Mouse (Mus musculus): ENCODE results near the gene Drc3. TPM values are rescaled to one million over a fixed set of nuclear protein-coding genes. Genes with fewer than 3 reads are reported as not detected.

The Drc3 gene
- polyA plus RNA-seq (2014; fragmentation: Nextera tagmentation; extraction: Ambion mirVana): 1.4 and 1.9 TPM in 2 replicates

- peak within 1 kb of the TSS; percentile 96 for H3K4me2 ChIP-seq (ENCODE audit: low read depth, severe bottlenecking)
- H3K36me3 ChIP-seq (ENCODE audit: control insufficient read depth, insufficient read depth, low read length): no peaks in the 10 kb centered on the region
- H3K9me3 ChIP-seq (ENCODE audit: control insufficient read depth, low read length): no peaks in the 10 kb centered on the region
- H3K4me3 ChIP-seq (ENCODE audit: low read depth, low read length): peak within 1 kb of the TSS; percentile 57
- H3K27me3 ChIP-seq (ENCODE audit: control insufficient read depth, insufficient read depth, low read length): no peaks in the 10 kb centered on the region
- peak within 1 kb of the TSS; percentile 66 for H3K9ac ChIP-seq (ENCODE audit: low read length)
- WGBS: under 1% methylated on average over 57 of the region's 57 CpGs
- H3K4me1 ChIP-seq (ENCODE audit: control insufficient read depth, insufficient read depth, low read length): peaks cover 11% of the 10 kb centered on the region
- DNase-seq (ENCODE audit: low spot score): peak; percentile 99
- peak; percentile 100 for ATAC-seq (ENCODE audit: insufficient number of reproducible peaks, low FRiP score, low TSS enrichment, low read depth)
- no peak within 1 kb of the TSS for H3K27ac ChIP-seq (replicated peaks; ENCODE audit: low read depth, low read length)
Measured at GRCm38 (mm10) chr11:60352559-60353411, at the start of gene Drc3, which contains the start of gene Tom1l2. Drc3 (plus strand) TSS chr11:60353329. Tom1l2 (minus strand) TSS chr11:60352905.

GRCm38 (mm10) chr11:60303497-60303896, 49.6 kb upstream of the Drc3 start:
- H3K36me3 ChIP-seq (ENCODE audit: control insufficient read depth, insufficient read depth, low read length): no peaks in the 10 kb centered on the region
- no peaks in the 10 kb centered on the region for H3K27me3 ChIP-seq (ENCODE audit: control insufficient read depth, insufficient read depth, low read length)
- no peak overlapping the region for H3K4me2 ChIP-seq (ENCODE audit: low read depth, severe bottlenecking)
- peaks cover 15% of the 10 kb centered on the region for H3K4me1 ChIP-seq (ENCODE audit: control insufficient read depth, insufficient read depth, low read length)
- 82% methylated on average over 2 of the region's 2 CpGs for WGBS
- H3K27ac ChIP-seq (replicated peaks; ENCODE audit: low read depth, low read length): no peak overlapping the region
- DNase-seq (ENCODE audit: low spot score) (no peak), ATAC-seq (ENCODE audit: insufficient number of reproducible peaks, low FRiP score, low TSS enrichment, low read depth) (no peak)
- no peak overlapping the region for H3K9ac ChIP-seq (ENCODE audit: low read length)
- H3K4me3 ChIP-seq (ENCODE audit: low read depth, low read length): no peak overlapping the region
- no peaks in the 10 kb centered on the region for H3K9me3 ChIP-seq (ENCODE audit: control insufficient read depth, low read length)

GRCm38 (mm10) chr11:60305611-60306010, 47.5 kb upstream of the Drc3 start:
- Histone ChIP-seq H3K9me3 (ENCODE audit: control insufficient read depth, low read length) (no peaks in the 10 kb centered on the region), H3K36me3 (ENCODE audit: control insufficient read depth, insufficient read depth, low read length) (no peaks in the 10 kb centered on the region), H3K4me2 (ENCODE audit: low read depth, severe bottlenecking) (no peak overlapping the region), H3K4me3 (ENCODE audit: low read depth, low read length) (no peak overlapping the region), H3K4me1 (ENCODE audit: control insufficient read depth, insufficient read depth, low read length) (peaks cover 15% of the 10 kb centered on the region), H3K27me3 (ENCODE audit: control insufficient read depth, insufficient read depth, low read length) (no peaks in the 10 kb centered on the region), H3K27ac (replicated peaks; ENCODE audit: low read depth, low read length) (no peak overlapping the region), H3K9ac (ENCODE audit: low read length) (no peak overlapping the region)
- 64% methylated on average over 4 of the region's 4 CpGs for WGBS
- DNase-seq (ENCODE audit: low spot score) (no peak), ATAC-seq (ENCODE audit: insufficient number of reproducible peaks, low FRiP score, low TSS enrichment, low read depth) (no peak)

GRCm38 (mm10) chr11:60306834-60307233, 46.3 kb upstream of the Drc3 start:
- no peak overlapping the region for H3K9ac ChIP-seq (ENCODE audit: low read length)
- no peaks in the 10 kb centered on the region for H3K9me3 ChIP-seq (ENCODE audit: control insufficient read depth, low read length)
- ATAC-seq (ENCODE audit: insufficient number of reproducible peaks, low FRiP score, low TSS enrichment, low read depth) (no peak), DNase-seq (ENCODE audit: low spot score) (peak; percentile 68)
- H3K4me2 ChIP-seq (ENCODE audit: low read depth, severe bottlenecking): no peak overlapping the region
- H3K27ac ChIP-seq (replicated peaks; ENCODE audit: low read depth, low read length): no peak overlapping the region
- H3K4me1 ChIP-seq (ENCODE audit: control insufficient read depth, insufficient read depth, low read length): peaks cover 9% of the 10 kb centered on the region
- no peaks in the 10 kb centered on the region for H3K27me3 ChIP-seq (ENCODE audit: control insufficient read depth, insufficient read depth, low read length)
- 60% methylated on average over 4 of the region's 4 CpGs for WGBS
- no peaks in the 10 kb centered on the region for H3K36me3 ChIP-seq (ENCODE audit: control insufficient read depth, insufficient read depth, low read length)
- H3K4me3 ChIP-seq (ENCODE audit: low read depth, low read length): no peak overlapping the region

- H3K4me3 ChIP-seq (ENCODE audit: low read depth, low read length): no peak overlapping the region
- no peaks in the 10 kb centered on the region for H3K27me3 ChIP-seq (ENCODE audit: control insufficient read depth, insufficient read depth, low read length)
- H3K4me2 ChIP-seq (ENCODE audit: low read depth, severe bottlenecking): no peak overlapping the region
- DNase-seq (ENCODE audit: low spot score) (no peak), ATAC-seq (ENCODE audit: insufficient number of reproducible peaks, low FRiP score, low TSS enrichment, low read depth) (no peak)
- H3K9ac ChIP-seq (ENCODE audit: low read length): no peak overlapping the region
- no peak overlapping the region for H3K27ac ChIP-seq (replicated peaks; ENCODE audit: low read depth, low read length)
- 93% methylated on average over 2 of the region's 2 CpGs for WGBS
- no peaks in the 10 kb centered on the region for H3K36me3 ChIP-seq (ENCODE audit: control insufficient read depth, insufficient read depth, low read length)
- no peaks in the 10 kb centered on the region for H3K9me3 ChIP-seq (ENCODE audit: control insufficient read depth, low read length)
- H3K4me1 ChIP-seq (ENCODE audit: control insufficient read depth, insufficient read depth, low read length): peaks cover 4% of the 10 kb centered on the region
Measured at GRCm38 (mm10) chr11:60307375-60307825, 45.7 kb upstream of the Drc3 start.

GRCm38 (mm10) chr11:60308061-60308460, 45.1 kb upstream of the Drc3 start:
- Histone ChIP-seq H3K4me1 (ENCODE audit: control insufficient read depth, insufficient read depth, low read length) (no peaks in the 10 kb centered on the region), H3K27ac (replicated peaks; ENCODE audit: low read depth, low read length) (no peak overlapping the region), H3K4me3 (ENCODE audit: low read depth, low read length) (no peak overlapping the region), H3K9me3 (ENCODE audit: control insufficient read depth, low read length) (no peaks in the 10 kb centered on the region), H3K4me2 (ENCODE audit: low read depth, severe bottlenecking) (no peak overlapping the region), H3K9ac (ENCODE audit: low read length) (no peak overlapping the region), H3K27me3 (ENCODE audit: control insufficient read depth, insufficient read depth, low read length) (no peaks in the 10 kb centered on the region), H3K36me3 (ENCODE audit: control insufficient read depth, insufficient read depth, low read length) (no peaks in the 10 kb centered on the region)
- DNase-seq (ENCODE audit: low spot score): no peak
- 83% methylated on average over 2 of the region's 2 CpGs for WGBS
- no peak for ATAC-seq (ENCODE audit: insufficient number of reproducible peaks, low FRiP score, low TSS enrichment, low read depth)

- Histone ChIP-seq H3K9ac (ENCODE audit: low read length) (no peak overlapping the region), H3K27me3 (ENCODE audit: control insufficient read depth, insufficient read depth, low read length) (no peaks in the 10 kb centered on the region), H3K36me3 (ENCODE audit: control insufficient read depth, insufficient read depth, low read length) (no peaks in the 10 kb centered on the region), H3K4me3 (ENCODE audit: low read depth, low read length) (no peak overlapping the region), H3K4me2 (ENCODE audit: low read depth, severe bottlenecking) (no peak overlapping the region), H3K27ac (replicated peaks; ENCODE audit: low read depth, low read length) (no peak overlapping the region), H3K9me3 (ENCODE audit: control insufficient read depth, low read length) (no peaks in the 10 kb centered on the region), H3K4me1 (ENCODE audit: control insufficient read depth, insufficient read depth, low read length) (no peaks in the 10 kb centered on the region)
- ATAC-seq (ENCODE audit: insufficient number of reproducible peaks, low FRiP score, low TSS enrichment, low read depth): no peak
- WGBS: 78% methylated on average over 12 of the region's 12 CpGs
- DNase-seq (ENCODE audit: low spot score): no peak
Measured at GRCm38 (mm10) chr11:60308506-60309116, 44.5 kb upstream of the Drc3 start.

- DNase-seq (ENCODE audit: low spot score) (no peak), ATAC-seq (ENCODE audit: insufficient number of reproducible peaks, low FRiP score, low TSS enrichment, low read depth) (no peak)
- Histone ChIP-seq H3K4me1 (ENCODE audit: control insufficient read depth, insufficient read depth, low read length) (no peaks in the 10 kb centered on the region), H3K9me3 (ENCODE audit: control insufficient read depth, low read length) (no peaks in the 10 kb centered on the region), H3K4me2 (ENCODE audit: low read depth, severe bottlenecking) (no peak overlapping the region), H3K36me3 (ENCODE audit: control insufficient read depth, insufficient read depth, low read length) (no peaks in the 10 kb centered on the region), H3K4me3 (ENCODE audit: low read depth, low read length) (no peak overlapping the region), H3K27ac (replicated peaks; ENCODE audit: low read depth, low read length) (no peak overlapping the region), H3K27me3 (ENCODE audit: control insufficient read depth, insufficient read depth, low read length) (no peaks in the 10 kb centered on the region), H3K9ac (ENCODE audit: low read length) (no peak overlapping the region)
Measured at GRCm38 (mm10) chr11:60309875-60310274, 43.3 kb upstream of the Drc3 start.
